Mouse (Mus musculus) CD4-positive, CD25-positive, alpha-beta regulatory T cell, adult 9 weeks (primary cell): Measurements from ENCODE around the gene Npff. TPM values are rescaled to one million over a fixed set of nuclear protein-coding genes. Genes with fewer than 3 reads are reported as not detected.

Experiments
- polyA plus RNA-seq: library from polyadenylated mRNA; unstranded; fragments of 100-300 nt; shearing (Covaris generic); gene quantifications from one replicate; pipeline ENCODE4 v1.2.1, GENCODE M21; 2017

Gene Npff
- 6.2 TPM for polyA plus RNA-seq

GRCm38 (mm10) chr15:102524892-102525485 is at the start of gene Npff:
Gene Npff, minus strand, starts transcription at chr15:102524942.

DNA sequence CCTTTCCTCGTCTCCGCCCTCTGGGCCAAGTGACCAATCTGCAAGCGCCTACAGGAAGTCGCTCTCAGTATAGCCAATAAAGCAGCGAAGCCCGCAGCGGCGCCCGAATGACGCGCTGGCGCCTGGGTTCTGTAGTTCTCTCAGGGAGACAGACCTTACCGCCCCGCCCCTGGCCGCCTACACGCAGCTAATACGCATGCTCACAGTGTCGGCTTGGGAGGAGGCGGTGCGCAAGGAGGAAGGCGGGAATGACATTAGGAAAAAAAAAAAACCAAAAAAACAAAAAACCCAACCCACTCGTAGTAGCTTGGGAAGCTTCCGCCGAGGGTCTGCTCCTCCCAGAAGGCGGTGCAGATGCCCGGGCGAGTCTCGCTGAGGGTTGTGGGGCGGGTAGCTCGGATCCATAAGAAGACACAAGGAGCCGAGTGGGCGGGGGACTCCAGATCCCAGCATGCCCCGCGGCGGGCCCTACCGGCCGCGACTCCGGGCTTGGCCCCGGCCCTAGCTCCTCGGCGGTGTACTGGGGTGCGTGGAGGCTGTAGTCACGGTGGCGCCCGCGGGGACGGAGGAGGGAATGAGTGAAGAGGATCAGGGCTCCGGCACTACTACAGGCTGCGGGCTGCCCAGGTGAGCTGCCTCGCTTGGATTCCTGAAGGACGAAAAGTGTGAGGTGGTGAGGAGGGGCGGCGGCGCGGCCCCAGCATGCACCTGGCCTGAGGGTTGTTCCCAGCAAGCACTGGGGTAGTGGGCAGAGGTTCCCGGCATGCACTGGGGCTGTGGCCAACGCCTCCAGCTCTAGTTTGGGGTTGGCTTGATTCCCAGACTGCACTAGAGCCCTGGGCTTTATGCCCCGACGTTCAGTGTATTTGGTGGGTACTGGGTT is 6.5 kb downstream of the Npff start, which contains the start of gene Tarbp2:
TSS of gene Tarbp2 (plus strand) at position 217 of the 883 bp plus-strand sequence.

GRCm38 (mm10) chr15:102516728-102517404 is 7.9 kb downstream of the Npff start, which contains the start of gene Map3k12:
Gene Map3k12, minus strand, starts transcription at chr15:102517064.

GRCm38 (mm10) chr15:102503447-102503846 is 21.3 kb downstream of the Npff start, which contains the start of gene Gm10337:
Gene Gm10337, plus strand, starts transcription at chr15:102503722.

Other genes starting within 250 kb of the Npff start
- gene Mfsd5, start 245.5 kb downstream of the Npff start, polyA plus RNA-seq: 63.4 TPM
- gene Espl1, start 228.7 kb downstream of the Npff start, polyA plus RNA-seq: 1.7 TPM
- 684 TPM for gene Pfdn5, start 198.8 kb downstream of the Npff start, polyA plus RNA-seq
- gene Myg1, start 193.2 kb downstream of the Npff start, polyA plus RNA-seq: 119 TPM
- gene Aaas, start 174.2 kb downstream of the Npff start, polyA plus RNA-seq: 60.5 TPM
- not detected for gene Sp7, start 157.8 kb downstream of the Npff start, polyA plus RNA-seq
- gene Sp1, start 118.8 kb downstream of the Npff start, polyA plus RNA-seq: 19.6 TPM
- gene Amhr2, start 79.6 kb downstream of the Npff start, polyA plus RNA-seq: not detected
- 586 TPM for gene Prr13, start 65.9 kb downstream of the Npff start, polyA plus RNA-seq
- gene Pcbp2, start 54.4 kb downstream of the Npff start, polyA plus RNA-seq: 118 TPM
- gene Gm10337, start 21.2 kb downstream of the Npff start, polyA plus RNA-seq: not detected
- gene Map3k12, start 7.9 kb downstream of the Npff start, polyA plus RNA-seq: 10.6 TPM
- gene Tarbp2, start 6.8 kb downstream of the Npff start, polyA plus RNA-seq: 71.5 TPM
- 0.35 TPM for gene Gm28047, start 100.1 kb upstream of the Npff start, polyA plus RNA-seq
- gene Atf7, start 100.5 kb upstream of the Npff start, polyA plus RNA-seq: 48.5 TPM
- gene Atp5g2, start 147.4 kb upstream of the Npff start, polyA plus RNA-seq: 28.9 TPM
- 60.2 TPM for gene Calcoco1, start 197.2 kb upstream of the Npff start, polyA plus RNA-seq